Mouse (Mus musculus) heart, adult 11 months (tissue): ENCODE measurements around the gene Kifc5b.
A peak's percentile ranks its signal among the peaks of the same experiment; 100 is the strongest.
"Not testable (repeated sequence)": the region's sequence is repeated elsewhere in the genome, so short reads cannot be mapped to it uniquely, and the experiment has no call there.

Experiments
- DNase-seq: peaks from one replicate; pipeline ENCODE4 v3.0.0; 2022

The Kifc5b gene

GRCm38 (mm10) chr17:26922368-26922767 lies 5.5 kb downstream of the Kifc5b start:
- not testable (repeated sequence) for DNase-seq

- DNase-seq, result peak; percentile 74
Observed at GRCm38 (mm10) chr17:26925414-26925813, 8.5 kb downstream of the Kifc5b start.

GRCm38 (mm10) chr17:26931795-26932194 lies 14.9 kb downstream of the Kifc5b start:
- peak; percentile 95 for DNase-seq

GRCm38 (mm10) chr17:26932839-26933398 lies 16.0 kb downstream of the Kifc5b start, which contains the start of gene Phf1:
Gene Phf1, plus strand, starts transcription at chr17:26933052.
- peak; percentile 100 for DNase-seq

GRCm38 (mm10) chr17:26933419-26933818 lies 16.5 kb downstream of the Kifc5b start:
- DNase-seq, result no peak

GRCm38 (mm10) chr17:26933885-26934827 lies 17.3 kb downstream of the Kifc5b start:
- DNase-seq, result peak; percentile 94

- peak; percentile 92 for DNase-seq
Observed at GRCm38 (mm10) chr17:26935027-26935426, 18.1 kb downstream of the Kifc5b start.

- peak; percentile 92 for DNase-seq
Observed at GRCm38 (mm10) chr17:26936453-26936852, 19.6 kb downstream of the Kifc5b start.

GRCm38 (mm10) chr17:26936921-26937695 lies 20.2 kb downstream of the Kifc5b start:
- DNase-seq, result peak; percentile 95

- DNase-seq, result peak; percentile 92
Observed at GRCm38 (mm10) chr17:26937883-26938695, 21.2 kb downstream of the Kifc5b start.

GRCm38 (mm10) chr17:26938731-26939130 lies 21.8 kb downstream of the Kifc5b start:
- no peak for DNase-seq

- DNase-seq, result peak; percentile 100
Observed at GRCm38 (mm10) chr17:26939178-26939972, 22.5 kb downstream of the Kifc5b start, which contains the start of gene Cuta. Gene Cuta, minus strand, starts transcription at chr17:26939569.

GRCm38 (mm10) chr17:26939973-26940300 lies 23.0 kb downstream of the Kifc5b start:
- DNase-seq, result no peak

- DNase-seq, result peak; percentile 96
Observed at GRCm38 (mm10) chr17:26941031-26941789, 24.3 kb downstream of the Kifc5b start, which contains the start of gene Syngap1. Gene Syngap1, plus strand, starts transcription at chr17:26941253.

- no peak for DNase-seq
Observed at GRCm38 (mm10) chr17:26941841-26942570, 25.1 kb downstream of the Kifc5b start.

GRCm38 (mm10) chr17:26945824-26946495 lies 29.1 kb downstream of the Kifc5b start:
- peak; percentile 92 for DNase-seq

GRCm38 (mm10) chr17:26946567-26946966 lies 29.7 kb downstream of the Kifc5b start:
- DNase-seq, result peak; percentile 98

GRCm38 (mm10) chr17:26947231-26948100 lies 30.6 kb downstream of the Kifc5b start:
- DNase-seq, result peak; percentile 85
